In genomic region chr11:46733242-46733789, GRCm38 (mm10) we compare ENCODE assay signal across 9 mouse cellular contexts. TPM values are rescaled to one million over a fixed set of nuclear protein-coding genes. Genes with fewer than 3 reads are reported as not detected.
A peak's percentile ranks its signal among the peaks of the same experiment; 100 is the strongest.
DNase-seq lines count a peak whose midpoint lies in the region; ATAC-seq and TF ChIP-seq lines count a peak whose summit lies in the region.
"Had no signal": no experiment of that assay in that cellular context is flagged by ENCODE, and none has a peak within 500 bp of the region (broad histone marks: within the 10 kb centered on the region; RNA-seq: fewer than 3 reads in every experiment).

No protein-coding gene starts in this region.

- H3K9ac ChIP-seq in liver, embryonic 12.5 days: no peak overlapping the region

- TF ChIP-seq POLR2A in cortical plate, adult 2 months (IDR thresholded peaks at IDR 0.05; ENCODE audit: extremely low read depth, insufficient read depth, low read length): no peak

- intact Hi-C loops in left cerebral cortex, postnatal 25 days (cut with DNase I): loop anchor here (5.0 kb wide), 1 partner anchor 286 kb away; no protein-coding TSS in a partner anchor

- no peak for ATAC-seq in liver, embryonic 12.5 days

- no peaks in the 10 kb centered on the region for H3K9me3 ChIP-seq in liver, embryonic 12.5 days (replicated peaks)

- H3K36me3 ChIP-seq in liver, embryonic 12.5 days: no peaks in the 10 kb centered on the region

- WGBS in liver, embryonic 12.5 days (ENCODE audit: insufficient replicate concordance): 53% methylated on average over 6 of the region's 6 CpGs

- no peaks in the 10 kb centered on the region for H3K4me1 ChIP-seq in liver, embryonic 12.5 days
- H3K4me1 ChIP-seq in cortical plate, adult 2 months (ENCODE audit: control insufficient read depth, insufficient read depth, low read length): no peaks in the 10 kb centered on the region

- TF ChIP-seq CTCF in cortical plate, adult 2 months (IDR thresholded peaks at IDR 0.05; ENCODE audit: extremely low read depth, insufficient read depth, low read length): peak; percentile 52

- H3K27me3 ChIP-seq in liver, embryonic 12.5 days (replicated peaks): no peaks in the 10 kb centered on the region

- peak; percentile 2 for DNase-seq in cerebellum, adult 9-10 months
- no peak for DNase-seq in cerebellum, adult 18-20 months
- peak; percentile 4 for DNase-seq in liver
- DNase-seq in left cerebral cortex, postnatal 25 days (ENCODE audit: low spot score in 2 of 2): peak; percentile 30 to 57
- peak; percentile 11 for DNase-seq in telencephalon, adult 2 months (ENCODE audit: low read depth, low spot score)
- DNase-seq in cerebellum, adult 9-11 months: no peak

- H3K4me3 ChIP-seq in liver, embryonic 12.5 days: no peak overlapping the region
- H3K4me3 ChIP-seq in cortical plate, adult 2 months (ENCODE audit: insufficient read depth, low read length): no peak overlapping the region

- no peak overlapping the region for H3K27ac ChIP-seq in liver, embryonic 12.5 days
- no peak overlapping the region for H3K27ac ChIP-seq in cortical plate, adult 2 months (ENCODE audit: insufficient read depth, low read length)

- no peak overlapping the region for H3K4me2 ChIP-seq in liver, embryonic 12.5 days

RNA-seq across cellular contexts. Expression of gene Havcr1, which starts 1.6 kb away (rescaled TPM):
- not detected in 2 replicates for polyA plus RNA-seq in liver, embryonic 12.5 days (2016; fragmentation: Nextera tagmentation; extraction: Ambion mirVana)
- not detected in 2 replicates for polyA plus RNA-seq in cortical plate, adult 2 months (2012; rRNA removed)
- not detected for total RNA-seq in left cerebral cortex, postnatal 25 days (2021)
- polyA plus RNA-seq: gonadal fat pad, adult 2 months had no signal

RNA-seq across cellular contexts. Expression of gene Timd2, which starts 26.5 kb away (rescaled TPM):
- polyA plus RNA-seq in liver, embryonic 12.5 days (2016; fragmentation: Nextera tagmentation; extraction: Ambion mirVana): 9.8 and 10.3 TPM in 2 replicates
- polyA plus RNA-seq in cortical plate, adult 2 months (2012; rRNA removed): not detected in 2 replicates
- total RNA-seq in left cerebral cortex, postnatal 25 days (2021): not detected

Comparison
In these comparisons a context has a peak if more than half of its experiments do, and no peak if none do; other contexts are left out.
1. DNase-seq: peak in cerebellum, adult 9-10 months (single experiment), liver (single experiment), left cerebral cortex, postnatal 25 days (2 of 2) and telencephalon, adult 2 months (single experiment); none in cerebellum, adult 18-20 months (0 of 2) and cerebellum, adult 9-11 months (single experiment).
2. RNA of gene Timd2, which starts 26.5 kb away (polyA plus RNA-seq): 9.8 to 10.3 TPM in liver, embryonic 12.5 days; not detected in cortical plate, adult 2 months; every median in the first group is over 10 times any median in the second.